Mouse (Mus musculus): ENCODE results near the gene Col6a2.

Gene Col6a2

GRCm38 (mm10) chr10:76636601-76637000 is 13.2 kb upstream of the Col6a2 start:
- DNase-seq (ENCODE audit: extremely low read depth, low read depth, low spot score) = no peak

GRCm38 (mm10) chr10:76636026-76636425 is 12.6 kb upstream of the Col6a2 start:
- no peak for DNase-seq (ENCODE audit: extremely low read depth, low read depth, low spot score)

GRCm38 (mm10) chr10:76634584-76634983 is 11.2 kb upstream of the Col6a2 start:
- DNase-seq (ENCODE audit: extremely low read depth, low read depth, low spot score) = no peak

GRCm38 (mm10) chr10:76634094-76634571 is 10.7 kb upstream of the Col6a2 start:
- no peak for DNase-seq (ENCODE audit: extremely low read depth, low read depth, low spot score)

GRCm38 (mm10) chr10:76632630-76633029 is 9.2 kb upstream of the Col6a2 start:
- no peak for DNase-seq (ENCODE audit: extremely low read depth, low read depth, low spot score)

- no peak for DNase-seq (ENCODE audit: extremely low read depth, low read depth, low spot score)
Measured at GRCm38 (mm10) chr10:76630657-76631056, 7.2 kb upstream of the Col6a2 start.

GRCm38 (mm10) chr10:76627714-76628113 is 4.3 kb upstream of the Col6a2 start:
- no peak for DNase-seq (ENCODE audit: extremely low read depth, low read depth, low spot score)

GRCm38 (mm10) chr10:76624903-76625302 is 1.5 kb upstream of the Col6a2 start:
- DNase-seq (ENCODE audit: extremely low read depth, low read depth, low spot score) = no peak

- DNase-seq (ENCODE audit: extremely low read depth, low read depth, low spot score) = no peak
Measured at GRCm38 (mm10) chr10:76623734-76624133, 304 bp upstream of the Col6a2 start.

GRCm38 (mm10) chr10:76622411-76622810 is 1.0 kb downstream of the Col6a2 start:
- DNase-seq (ENCODE audit: extremely low read depth, low read depth, low spot score) = no peak

GRCm38 (mm10) chr10:76612473-76612872 is 11.0 kb downstream of the Col6a2 start:
- no peak for DNase-seq (ENCODE audit: extremely low read depth, low read depth, low spot score)

- no peak for DNase-seq (ENCODE audit: extremely low read depth, low read depth, low spot score)
Measured at GRCm38 (mm10) chr10:76602690-76603089, 20.7 kb downstream of the Col6a2 start.

GRCm38 (mm10) chr10:76596338-76596737 is 27.1 kb downstream of the Col6a2 start:
- DNase-seq (ENCODE audit: extremely low read depth, low read depth, low spot score) = no peak

- no peak for DNase-seq (ENCODE audit: extremely low read depth, low read depth, low spot score)
Measured at GRCm38 (mm10) chr10:76590197-76590596, 33.2 kb downstream of the Col6a2 start.

GRCm38 (mm10) chr10:76586190-76586589 is 37.2 kb downstream of the Col6a2 start:
- DNase-seq (ENCODE audit: extremely low read depth, low read depth, low spot score) = no peak

GRCm38 (mm10) chr10:76584138-76584537 is 39.3 kb downstream of the Col6a2 start:
- no peak for DNase-seq (ENCODE audit: extremely low read depth, low read depth, low spot score)

- no peak for DNase-seq (ENCODE audit: extremely low read depth, low read depth, low spot score)
Measured at GRCm38 (mm10) chr10:76576920-76577319, 46.5 kb downstream of the Col6a2 start.

GRCm38 (mm10) chr10:76575374-76575773 is 48.1 kb downstream of the Col6a2 start, which contains the start of gene Ftcd:
Gene Ftcd, plus strand, starts transcription at chr10:76575648.
- no peak for DNase-seq (ENCODE audit: extremely low read depth, low read depth, low spot score)

GRCm38 (mm10) chr10:76572151-76572550 is 51.3 kb downstream of the Col6a2 start:
- DNase-seq (ENCODE audit: extremely low read depth, low read depth, low spot score) = no peak

GRCm38 (mm10) chr10:76571070-76571469 is 52.4 kb downstream of the Col6a2 start:
- no peak for DNase-seq (ENCODE audit: extremely low read depth, low read depth, low spot score)

- DNase-seq (ENCODE audit: extremely low read depth, low read depth, low spot score) = no peak
Measured at GRCm38 (mm10) chr10:76569996-76570685, 53.3 kb downstream of the Col6a2 start.

GRCm38 (mm10) chr10:76561972-76562371 is 61.5 kb downstream of the Col6a2 start, which contains the start of gene Spatc1l:
Gene Spatc1l, plus strand, starts transcription at chr10:76562272.
- DNase-seq (ENCODE audit: extremely low read depth, low read depth, low spot score) = no peak

- DNase-seq (ENCODE audit: extremely low read depth, low read depth, low spot score) = no peak
Measured at GRCm38 (mm10) chr10:76554061-76554460, 69.4 kb downstream of the Col6a2 start.
